Mouse (Mus musculus) bone marrow macrophage, adult 2 months (primary cell): ENCODE measurements at regions not wholly inside any gene's neighbourhood (a gene's known extent, or its start where the extent isn't known, plus 50 kb on each side); places are given as distances from the start of the nearest gene placed in this dataset.

Source experiments
- CTCF ChIP-seq: IDR thresholded peaks from 2 replicates; pipeline ENCODE4 v1.5.1; 2012; ENCODE audit warnings: low read depth, mild to moderate bottlenecking, low read length, moderate library complexity
- POLR2A ChIP-seq: IDR thresholded peaks from 2 replicates; pipeline ENCODE4 v1.6.1; 2012; ENCODE audit warnings: mild to moderate bottlenecking, low read depth, low read length, borderline replicate concordance

GRCm38 (mm10) chr4:88936976-88937375 lies 57.0 kb upstream of the Ifne start:
- no peak for TF ChIP-seq POLR2A
- no peak for TF ChIP-seq CTCF
